Comparison of ENCODE assay signal across 8 mouse cellular contexts in genomic region chr19:18670608-18671007, GRCm38 (mm10). TPM values are rescaled to one million over a fixed set of nuclear protein-coding genes. Genes with fewer than 3 reads are reported as not detected.
DNase-seq lines count a peak whose midpoint lies in the region; ATAC-seq and TF ChIP-seq lines count a peak whose summit lies in the region.

Gene Carnmt1, plus strand, starts transcription at chr19:18670764.

- peaks cover 2 to 15% of the 10 kb centered on the region in 2 experiments for H3K36me3 ChIP-seq in MEL (ENCODE audit: control insufficient read depth in 1 of 2, insufficient read depth in 2 of 2, low read length in 2 of 2)
- H3K36me3 ChIP-seq in forebrain, postnatal 0 days (ENCODE audit: insufficient read depth), result no peaks in the 10 kb centered on the region
- H3K36me3 ChIP-seq in lung, embryonic 15.5 days, result no peaks in the 10 kb centered on the region

- H3K27me3 ChIP-seq in MEL (ENCODE audit: control insufficient read depth in 1 of 2, insufficient read depth in 2 of 2, low read length in 2 of 2), result no peaks in the 10 kb centered on the region
- H3K27me3 ChIP-seq in cerebellum, adult 2 months (ENCODE audit: control insufficient read depth, insufficient read depth, low read length), result no peaks in the 10 kb centered on the region
- H3K27me3 ChIP-seq in forebrain, postnatal 0 days (ENCODE audit: insufficient read depth, low read length), result no peaks in the 10 kb centered on the region
- H3K27me3 ChIP-seq in lung, embryonic 15.5 days, result no peaks in the 10 kb centered on the region

- H3K79me2 ChIP-seq in MEL (ENCODE audit: control insufficient read depth, insufficient read depth, low read length, poor library complexity), result peaks cover 38% of the 10 kb centered on the region

- H3K9ac ChIP-seq in MEL (ENCODE audit: control insufficient read depth, low read depth, low read length, poor library complexity, severe bottlenecking), result peak within 1 kb of the TSS; percentile 98
- peak within 1 kb of the TSS; percentile 68 for H3K9ac ChIP-seq in forebrain, postnatal 0 days
- peak within 1 kb of the TSS; percentile 82 for H3K9ac ChIP-seq in lung, embryonic 15.5 days

- peak within 1 kb of the TSS; percentile 74 for H3K4me2 ChIP-seq in forebrain, postnatal 0 days (ENCODE audit: low read depth)
- peak within 1 kb of the TSS; percentile 73 for H3K4me2 ChIP-seq in lung, embryonic 15.5 days

- peak within 1 kb of the TSS; percentile 34 for H3K27ac ChIP-seq in MEL (ENCODE audit: control insufficient read depth, low read depth, low read length)
- peak within 1 kb of the TSS; percentile 33; the same call in 1 of the 2 replicates for H3K27ac ChIP-seq in cerebellum, adult 2 months (ENCODE audit: insufficient read depth, low read length)
- H3K27ac ChIP-seq in forebrain, postnatal 0 days (ENCODE audit: low read depth, low read length), result peak within 1 kb of the TSS; percentile 69
- peak within 1 kb of the TSS; percentile 85 for H3K27ac ChIP-seq in lung, embryonic 15.5 days

- TF ChIP-seq POLR2A in MEL (IDR thresholded peaks at IDR 0.05; ENCODE audit: control insufficient read depth in 1 of 2, insufficient read depth in 1 of 2, low read depth in 1 of 2, low read length in 2 of 2, poor library complexity in 1 of 2), result peak; percentile 35 to 76; a peak in 3 of 4 replicates
- 0 out of 2 replicates have a peak, but pooled peaks have one; percentile 21 for TF ChIP-seq POLR2A in cerebellum, adult 2 months (IDR thresholded peaks at IDR 0.05; ENCODE audit: borderline replicate concordance, insufficient read depth, low read length)

- no peak for TF ChIP-seq EP300 in MEL (IDR thresholded peaks at IDR 0.05; ENCODE audit: low read depth in 1 of 2, low read length in 2 of 2)

- H3K4me1 ChIP-seq in MEL (ENCODE audit: control insufficient read depth in 1 of 2, insufficient read depth in 2 of 2, low read length in 2 of 2), result peaks cover 8 to 23% of the 10 kb centered on the region in 2 experiments
- peaks cover 5% of the 10 kb centered on the region for H3K4me1 ChIP-seq in cerebellum, adult 2 months (ENCODE audit: control insufficient read depth, insufficient read depth, low read length)
- peaks cover 17% of the 10 kb centered on the region for H3K4me1 ChIP-seq in forebrain, postnatal 0 days (ENCODE audit: insufficient read depth)
- peaks cover 30% of the 10 kb centered on the region for H3K4me1 ChIP-seq in lung, embryonic 15.5 days

- TF ChIP-seq CTCF in MEL (IDR thresholded peaks at IDR 0.05 in 2 of 3, conservative IDR thresholded peaks at IDR 0.05 in 1 of 3; ENCODE audit: control insufficient read depth in 1 of 3, insufficient read depth in 1 of 3, low read depth in 2 of 3, low read length in 3 of 3, poor library complexity in 1 of 3, severe bottlenecking in 1 of 3), result 0 out of 6 replicates have a peak, but pooled peaks of 1 of the 3 experiments have one; percentile 6
- no peak for TF ChIP-seq CTCF in cerebellum, adult 2 months (IDR thresholded peaks at IDR 0.05; ENCODE audit: borderline replicate concordance, insufficient read depth, low read depth, low read length)
- no peak for TF ChIP-seq CTCF in forebrain, postnatal 0 days (IDR thresholded peaks at IDR 0.05; ENCODE audit: low read depth)

- WGBS in cerebellum, adult 2 months, result 1% methylated on average over 49 of the region's 58 CpGs
- 2% methylated on average over 53 of the region's 58 CpGs for WGBS in forebrain, postnatal 0 days
- WGBS in lung, embryonic 15.5 days, result under 1% methylated on average over 34 of the region's 58 CpGs

- peak within 1 kb of the TSS; percentile 99 to 100 for H3K4me3 ChIP-seq in MEL (ENCODE audit: control insufficient read depth in 1 of 2, insufficient read depth in 1 of 2, low read depth in 2 of 2, low read length in 2 of 2)
- H3K4me3 ChIP-seq in cerebellum, adult 2 months (replicated peaks; ENCODE audit: insufficient read depth, low read depth, low read length), result peak within 1 kb of the TSS; percentile 95
- peak within 1 kb of the TSS; percentile 63 for H3K4me3 ChIP-seq in forebrain, postnatal 0 days (ENCODE audit: low read depth, low read length)
- H3K4me3 ChIP-seq in lung, embryonic 15.5 days, result peak within 1 kb of the TSS; percentile 83

- no peak for TF ChIP-seq RAD21 in MEL (IDR thresholded peaks at IDR 0.05; ENCODE audit: low read depth, low read length)

- H3K9me3 ChIP-seq in MEL (replicated peaks; ENCODE audit: insufficient read depth, low read length), result no peaks in the 10 kb centered on the region
- H3K9me3 ChIP-seq in forebrain, postnatal 0 days (ENCODE audit: low read length), result no peaks in the 10 kb centered on the region
- H3K9me3 ChIP-seq in lung, embryonic 15.5 days, result no peaks in the 10 kb centered on the region

- ATAC-seq in forebrain, postnatal 0 days, result peak; percentile 99
- ATAC-seq in lung, embryonic 15.5 days (ENCODE audit: borderline replicate concordance, extremely low read depth, low FRiP score, low TSS enrichment), result peak; percentile 99

- DNase-seq in MEL (ENCODE audit: low read depth, low spot score), result peak; percentile 97
- peak; percentile 99 for DNase-seq in cerebellum, adult 2 months
- peak; percentile 99 for DNase-seq in forebrain, postnatal 0 days
- peak; percentile 99 for DNase-seq in heart, postnatal 4 days
- peak; percentile 97 to 98 for DNase-seq in layer of hippocampus, adult 8-10 months (ENCODE audit: low spot score in 2 of 2)
- peak; percentile 97 for DNase-seq in ovary, adult 18-20 months (ENCODE audit: low spot score)
- DNase-seq in thymus, postnatal 0 days (ENCODE audit: low spot score), result peak; percentile 98

TF ChIP-seq in MEL, 35 proteins besides CTCF, POLR2A, EP300 and RAD21:
- TF ChIP-seq TCF12 (IDR thresholded peaks at IDR 0.05; ENCODE audit: low read depth, low read length) (0 out of 2 replicates have a peak, but pooled peaks have one; percentile 23), ZNF384 (IDR thresholded peaks at IDR 0.05; ENCODE audit: low read depth, low read length) (no peak), TAL1 (IDR thresholded peaks at IDR 0.05; ENCODE audit: low read length) (no peak), MXI1 (IDR thresholded peaks at IDR 0.05; ENCODE audit: low read depth, low read length) (0 out of 2 replicates have a peak, but pooled peaks have one; percentile 13), UBTF (IDR thresholded peaks at IDR 0.05; ENCODE audit: borderline replicate concordance, insufficient read depth, low read depth, low read length) (0 out of 2 replicates have a peak, but pooled peaks have one; percentile 73), NRF1 (IDR thresholded peaks at IDR 0.05; ENCODE audit: insufficient read depth, low read depth, low read length, poor library complexity, severe bottlenecking) (peak; percentile 84), ELF1 (IDR thresholded peaks at IDR 0.05; ENCODE audit: low read depth, low read length) (peak; percentile 70), HCFC1 (IDR thresholded peaks at IDR 0.05; ENCODE audit: low read depth, low read length) (peak; percentile 68; the same call in 1 of the 2 replicates)

RNA-seq across cellular contexts. Expression of gene Carnmt1, which starts in this region (rescaled TPM):
- total RNA-seq in MEL (2012; rRNA removed), result 15.4 and 16.4 TPM in 2 replicates
- polyA plus RNA-seq in MEL (2012; ENCODE audit: insufficient read depth in 1 of 2, insufficient read length in 2 of 2, low read depth in 1 of 2, low replicate concordance in 2 of 2, missing spikeins in 1 of 2), result 10 to 100 TPM in 1 of 2 experiments, not detected in 1; 23.3 TPM
- polyA plus RNA-seq in cerebellum, adult 2 months (2012; rRNA removed), result 7.7 and 8.2 TPM in 2 replicates
- total RNA-seq in forebrain, postnatal 0 days (2014; rRNA removed), result 8.6 and 94.9 TPM in 2 replicates
- 8.5 and 10.6 TPM in 2 replicates for polyA plus RNA-seq in forebrain, postnatal 0 days (2015; fragmentation: Nextera tagmentation; extraction: Ambion mirVana)
- 10 to 100 TPM; 19.0 to 21.6 TPM for total RNA-seq in heart, postnatal 4 days (2021)
- total RNA-seq in layer of hippocampus, adult 8-10 months (2022), result 10 to 100 TPM in 3 of 4 experiments, 1 to 10 TPM in 1; 9.7 to 14.1 (median 10.7) TPM
- polyA plus RNA-seq in lung, embryonic 15.5 days (2015; fragmentation: Nextera tagmentation; extraction: Ambion mirVana), result 28.0 and 29.2 TPM in 2 replicates
- polyA plus RNA-seq in thymus, postnatal 0 days (2015; fragmentation: Nextera tagmentation; extraction: Ambion mirVana), result 28.8 and 30.1 TPM in 2 replicates

Comparison
In these comparisons a context has a peak if more than half of its experiments do, and no peak if none do; other contexts are left out.
1. Peak in every context shown above with its lines: DNase-seq, ATAC-seq, H3K4me3 ChIP-seq and H3K27ac ChIP-seq.
2. H3K27ac ChIP-seq: peak in every context shown above with its lines; median percentile 85 in lung, embryonic 15.5 days; 69 in forebrain, postnatal 0 days; 34 in MEL; 33 in cerebellum, adult 2 months.